Mouse (Mus musculus): Measurements from ENCODE around the gene Fbxo39. TPM values are rescaled to one million over a fixed set of nuclear protein-coding genes. Genes with fewer than 3 reads are reported as not detected.

Gene Fbxo39
- total RNA-seq, 2 experiments from 2014 or later: not detected

GRCm38 (mm10) chr11:72353186-72353585 is 38.9 kb downstream of the Fbxo39 start:
- no peak for DNase-seq (ENCODE audit: extremely low spot score in 1 of 2, low spot score in 2 of 2)
- intact Hi-C loops (cut with DNase I): no loop called here

GRCm38 (mm10) chr11:72354971-72355728 is 40.9 kb downstream of the Fbxo39 start:
- intact Hi-C loops (cut with DNase I): no loop called here
- peak in 1 of 2 experiments; percentile 77 for DNase-seq (ENCODE audit: extremely low spot score in 1 of 2, low spot score in 2 of 2)

GRCm38 (mm10) chr11:72361385-72362346 is 47.4 kb downstream of the Fbxo39 start:
- peak; percentile 66 to 83 for DNase-seq (ENCODE audit: extremely low spot score in 1 of 2, low spot score in 2 of 2)
- intact Hi-C loops (cut with DNase I): no loop called here

- DNase-seq (ENCODE audit: extremely low spot score in 1 of 2, low spot score in 2 of 2): no peak
- intact Hi-C loops (cut with DNase I): no loop called here
These were observed 48.1 kb downstream of the Fbxo39 start, which contains the start of gene Tekt1 for GRCm38 (mm10) chr11:72362347-72362741. TSS of gene Tekt1 (minus strand) at chr11:72362442.

- intact Hi-C loops (cut with DNase I): no loop called here
These were observed 49.4 kb downstream of the Fbxo39 start for GRCm38 (mm10) chr11:72363523-72364240.

GRCm38 (mm10) chr11:72364526-72364925 is 50.3 kb downstream of the Fbxo39 start:
- intact Hi-C loops (cut with DNase I): no loop called here
- no peak for DNase-seq (ENCODE audit: extremely low spot score in 1 of 2, low spot score in 2 of 2)

More at GRCm38 (mm10) chr11:72363523-72364240, 49.4 kb downstream of the Fbxo39 start:
- peak in 1 of 2 experiments; percentile 47 for DNase-seq (ENCODE audit: extremely low spot score in 1 of 2, low spot score in 2 of 2)

GRCm38 (mm10) chr11:72366126-72366525 is 51.9 kb downstream of the Fbxo39 start:
- DNase-seq (ENCODE audit: extremely low spot score in 1 of 2, low spot score in 2 of 2): no peak
- intact Hi-C loops (cut with DNase I): no loop called here

- DNase-seq (ENCODE audit: extremely low spot score in 1 of 2, low spot score in 2 of 2): no peak
- intact Hi-C loops (cut with DNase I): no loop called here
These were observed 53.9 kb downstream of the Fbxo39 start for GRCm38 (mm10) chr11:72367934-72368674.

Other genes with a start within 250 kb of the Fbxo39 start
- 10 to 100 TPM; 44.4 to 46.3 TPM for gene Pitpnm3, start 178.7 kb upstream of the Fbxo39 start, total RNA-seq (2021)
- 10 to 100 TPM; 12.1 to 13.7 TPM for gene Gm43951, start 107.6 kb upstream of the Fbxo39 start, total RNA-seq (2021)
- 10 to 100 TPM; 30.1 to 32.5 TPM for gene 4933427D14Rik, start 107.0 kb upstream of the Fbxo39 start, total RNA-seq (2021)
- 10 to 100 TPM; 43.4 to 46.1 TPM for gene Txndc17, start 106.9 kb upstream of the Fbxo39 start, total RNA-seq (2021)
- gene Med31, start 98.9 kb upstream of the Fbxo39 start, total RNA-seq (2021): 10 to 100 TPM; 14.7 to 15.7 TPM
- 10 to 100 TPM; 16.4 to 19.8 TPM for gene Slc13a5, start 47.2 kb upstream of the Fbxo39 start, total RNA-seq (2021)
- gene Xaf1, start 12.8 kb upstream of the Fbxo39 start, total RNA-seq (2021): 1 to 10 TPM; 1.3 to 1.4 TPM
- gene Tekt1, start 48.0 kb downstream of the Fbxo39 start, total RNA-seq (2021): 1 to 10 TPM in 1 of 2 experiments, under 1 TPM in 1; 0.99 to 1.2 TPM
- 1 to 10 TPM; 1.7 to 1.8 TPM for gene Smtnl2, start 97.3 kb downstream of the Fbxo39 start, total RNA-seq (2021)
- gene Ggt6, start 121.1 kb downstream of the Fbxo39 start, total RNA-seq (2021): not detected
- 10 to 100 TPM; 52.8 to 55.9 TPM for gene Mybbp1a, start 126.9 kb downstream of the Fbxo39 start, total RNA-seq (2021)
- 10 to 100 TPM; 30.8 to 37.4 TPM for gene Spns2, start 175.5 kb downstream of the Fbxo39 start, total RNA-seq (2021)
- gene Spns3, start 236.1 kb downstream of the Fbxo39 start, total RNA-seq (2021): under 1 TPM in 1 of 2 experiments, not detected in 1; 0.11 TPM

Measured in left cerebral cortex, postnatal 10 days (tissue).